Mouse (Mus musculus) forebrain, embryonic 15.5 days (tissue): ENCODE measurements around the gene Gja3. TPM values are rescaled to one million over a fixed set of nuclear protein-coding genes. Genes with fewer than 3 reads are reported as not detected.
"Not testable (repeated sequence)": the region's sequence is repeated elsewhere in the genome, so short reads cannot be mapped to it uniquely, and the experiment has no call there.

Experiments
- ATAC-seq: fragments of 200-750 bp; cut with Nextera tagmentation; replicated peaks from 2 replicates; pipeline ENCODE4 v1.8.0; 2017; ENCODE audit warnings: mild to moderate bottlenecking, moderate TSS enrichment, moderate library complexity
- H3K27ac ChIP-seq: fragments of 300-500 bp; sonication (generic); replicated peaks from 2 replicates; pipeline ENCODE4 v1.5.1; 2015; ENCODE audit warnings: mild to moderate bottlenecking, inconsistent platforms
- H3K27me3 ChIP-seq: fragments of 300-500 bp; sonication (generic); 2 replicates; pipeline ENCODE4 v1.6.1; 2015; ENCODE audit warnings: inconsistent platforms
- H3K36me3 ChIP-seq: fragments of 300-500 bp; sonication (generic); 2 replicates; pipeline ENCODE4 v1.6.1; 2015; ENCODE audit warnings: mild to moderate bottlenecking, inconsistent platforms
- H3K4me1 ChIP-seq: fragments of 300-500 bp; sonication (generic); 2 replicates; pipeline ENCODE4 v1.6.1; 2015; ENCODE audit warnings: inconsistent platforms
- H3K4me2 ChIP-seq: fragments of 300-500 bp; sonication (generic); replicated peaks from 2 replicates; pipeline ENCODE4 v1.6.1; 2015; ENCODE audit warnings: mild to moderate bottlenecking, inconsistent platforms
- H3K4me3 ChIP-seq: fragments of 300-500 bp; sonication (generic); 2 replicates; pipeline ENCODE4 v1.5.1; 2015; ENCODE audit warnings: mild to moderate bottlenecking, inconsistent platforms
- H3K9ac ChIP-seq: fragments of 300-500 bp; sonication (generic); replicated peaks from 2 replicates; pipeline ENCODE4 v1.6.1; 2015; ENCODE audit warnings: mild to moderate bottlenecking, inconsistent platforms
- H3K9me3 ChIP-seq: fragments of 300-500 bp; sonication (generic); 2 replicates; pipeline ENCODE4 v1.6.1; 2016; ENCODE audit warnings: inconsistent platforms
- WGBS: fragments of 180-500 bp; shearing (Covaris S2); methylation state at CpG from one replicate; pipeline ENCODE4 v1.1.7; 2015; ENCODE audit warnings: mixed read lengths; 5-methylcytosine and 5-hydroxymethylcytosine counted together
- polyA plus RNA-seq: library from polyadenylated mRNA; unstranded; fragments of >200 nt; fragmentation: Nextera tagmentation; extraction: Ambion mirVana; gene quantifications from 2 replicates; pipeline ENCODE4 v1.2.1, GENCODE M21; 2015

The Gja3 gene
- polyA plus RNA-seq, 1 experiment from 2014 or later: 0.08 TPM

- 67% methylated on average over 11 of the region's 11 CpGs for WGBS
- H3K27me3 ChIP-seq: no peaks in the 10 kb centered on the region
- H3K9me3 ChIP-seq: no peaks in the 10 kb centered on the region
- H3K27ac ChIP-seq: no peak overlapping the region
- no peaks in the 10 kb centered on the region for H3K4me1 ChIP-seq
- no peak for ATAC-seq
- H3K36me3 ChIP-seq: no peaks in the 10 kb centered on the region
- no peak overlapping the region for H3K9ac ChIP-seq
- no peak overlapping the region for H3K4me2 ChIP-seq
- H3K4me3 ChIP-seq: no peak overlapping the region
Measured at GRCm38 (mm10) chr14:57084180-57084668, 26.3 kb upstream of the Gja3 start.

- H3K9ac ChIP-seq: no peak overlapping the region
- H3K4me3 ChIP-seq: no peak overlapping the region
- H3K27ac ChIP-seq: no peak overlapping the region
- 97% methylated on average over 1 of the region's 1 CpGs for WGBS
- no peaks in the 10 kb centered on the region for H3K4me1 ChIP-seq
- H3K36me3 ChIP-seq: no peaks in the 10 kb centered on the region
- H3K4me2 ChIP-seq: no peak overlapping the region
- no peaks in the 10 kb centered on the region for H3K9me3 ChIP-seq
- no peak for ATAC-seq
- H3K27me3 ChIP-seq: no peaks in the 10 kb centered on the region
Measured at GRCm38 (mm10) chr14:57082863-57083262, 25.0 kb upstream of the Gja3 start.

GRCm38 (mm10) chr14:57075537-57075936 lies 17.6 kb upstream of the Gja3 start:
- ATAC-seq: no peak
- H3K4me3 ChIP-seq: no peak overlapping the region
- 84% methylated on average over 6 of the region's 6 CpGs for WGBS

GRCm38 (mm10) chr14:57069906-57070305 lies 12.0 kb upstream of the Gja3 start:
- H3K9me3 ChIP-seq, H3K27ac ChIP-seq, H3K4me2 ChIP-seq, H3K9ac ChIP-seq, H3K4me1 ChIP-seq, H3K4me3 ChIP-seq, ATAC-seq, H3K27me3 ChIP-seq, H3K36me3 ChIP-seq: not testable (repeated sequence)
- WGBS: 1% methylated on average over 2 of the region's 2 CpGs

More at GRCm38 (mm10) chr14:57075537-57075936, 17.6 kb upstream of the Gja3 start:
- no peak overlapping the region for H3K27ac ChIP-seq
- no peaks in the 10 kb centered on the region for H3K36me3 ChIP-seq
- H3K9me3 ChIP-seq: no peaks in the 10 kb centered on the region
- H3K4me2 ChIP-seq: no peak overlapping the region
- H3K27me3 ChIP-seq: no peaks in the 10 kb centered on the region
- no peak overlapping the region for H3K9ac ChIP-seq
- no peaks in the 10 kb centered on the region for H3K4me1 ChIP-seq

GRCm38 (mm10) chr14:57066053-57066452 lies 8.2 kb upstream of the Gja3 start:
- Histone ChIP-seq H3K4me2 (no peak overlapping the region), H3K27me3 (no peaks in the 10 kb centered on the region), H3K27ac (no peak overlapping the region), H3K4me3 (no peak overlapping the region), H3K4me1 (no peaks in the 10 kb centered on the region), H3K9me3 (no peaks in the 10 kb centered on the region), H3K9ac (no peak overlapping the region), H3K36me3 (no peaks in the 10 kb centered on the region)
- no peak for ATAC-seq

GRCm38 (mm10) chr14:57060052-57060451 lies 2.2 kb upstream of the Gja3 start:
- not testable (repeated sequence) for H3K27ac ChIP-seq, ATAC-seq, H3K9ac ChIP-seq, H3K4me2 ChIP-seq, H3K36me3 ChIP-seq, H3K4me3 ChIP-seq, H3K9me3 ChIP-seq
- WGBS: 0% methylated on average over 1 of the region's 1 CpGs
- Histone ChIP-seq H3K27me3 (peaks cover 37% of the 10 kb centered on the region), H3K4me1 (peaks cover 13% of the 10 kb centered on the region)

GRCm38 (mm10) chr14:57057204-57057562 lies 717 bp downstream of the Gja3 start:
- Histone ChIP-seq H3K27me3 (peaks cover 41% of the 10 kb centered on the region), H3K4me2 (peak overlapping the region; percentile 92), H3K4me3 (peak overlapping the region; percentile 49), H3K27ac (no peak overlapping the region), H3K9ac (peak overlapping the region; percentile 33; the same call in 1 of the 2 replicates), H3K36me3 (no peaks in the 10 kb centered on the region), H3K4me1 (peaks cover 13% of the 10 kb centered on the region), H3K9me3 (no peaks in the 10 kb centered on the region)
- ATAC-seq: peak; percentile 27; the same call in 1 of the 2 replicates
- WGBS: 3% methylated on average over 19 of the region's 19 CpGs

- Histone ChIP-seq H3K27me3 (peaks cover 22% of the 10 kb centered on the region), H3K4me1 (peaks cover 7% of the 10 kb centered on the region), H3K27ac (no peak overlapping the region), H3K9me3 (no peaks in the 10 kb centered on the region), H3K9ac (no peak overlapping the region), H3K4me3 (no peak overlapping the region), H3K4me2 (no peak overlapping the region), H3K36me3 (no peaks in the 10 kb centered on the region)
- ATAC-seq: no peak
- 70% methylated on average over 6 of the region's 6 CpGs for WGBS
Measured at GRCm38 (mm10) chr14:57052713-57053112, 5.2 kb downstream of the Gja3 start.

- H3K4me3 ChIP-seq: no peak overlapping the region
- no peak overlapping the region for H3K4me2 ChIP-seq
- 92% methylated on average over 6 of the region's 6 CpGs for WGBS
- H3K36me3 ChIP-seq: no peaks in the 10 kb centered on the region
- no peaks in the 10 kb centered on the region for H3K4me1 ChIP-seq
- no peak for ATAC-seq
- H3K27ac ChIP-seq: no peak overlapping the region
- H3K9me3 ChIP-seq: no peaks in the 10 kb centered on the region
- H3K27me3 ChIP-seq: no peaks in the 10 kb centered on the region
- no peak overlapping the region for H3K9ac ChIP-seq
Measured at GRCm38 (mm10) chr14:57043863-57044262, 14.0 kb downstream of the Gja3 start.

- 71% methylated on average over 1 of the region's 1 CpGs for WGBS
- no peak for ATAC-seq
- Histone ChIP-seq H3K9ac (no peak overlapping the region), H3K9me3 (no peaks in the 10 kb centered on the region), H3K4me1 (no peaks in the 10 kb centered on the region), H3K4me2 (no peak overlapping the region), H3K36me3 (no peaks in the 10 kb centered on the region), H3K27me3 (no peaks in the 10 kb centered on the region), H3K27ac (no peak overlapping the region), H3K4me3 (no peak overlapping the region)
Measured at GRCm38 (mm10) chr14:57041439-57041838, 16.5 kb downstream of the Gja3 start.

GRCm38 (mm10) chr14:57034926-57035498 lies 22.9 kb downstream of the Gja3 start:
- Histone ChIP-seq H3K4me3 (no peak overlapping the region), H3K27me3 (no peaks in the 10 kb centered on the region), H3K4me1 (no peaks in the 10 kb centered on the region), H3K27ac (no peak overlapping the region), H3K9me3 (no peaks in the 10 kb centered on the region), H3K9ac (no peak overlapping the region), H3K36me3 (no peaks in the 10 kb centered on the region), H3K4me2 (no peak overlapping the region)
- no peak for ATAC-seq
- WGBS: 82% methylated on average over 6 of the region's 6 CpGs

- H3K27me3 ChIP-seq: no peaks in the 10 kb centered on the region
- H3K4me2 ChIP-seq: no peak overlapping the region
- H3K4me1 ChIP-seq: no peaks in the 10 kb centered on the region
- H3K36me3 ChIP-seq: no peaks in the 10 kb centered on the region
- H3K9me3 ChIP-seq: no peaks in the 10 kb centered on the region
- no peak overlapping the region for H3K9ac ChIP-seq
- H3K4me3 ChIP-seq: no peak overlapping the region
- 82% methylated on average over 9 of the region's 9 CpGs for WGBS
- no peak overlapping the region for H3K27ac ChIP-seq
- no peak for ATAC-seq
Measured at GRCm38 (mm10) chr14:57034135-57034534, 23.8 kb downstream of the Gja3 start.

- Histone ChIP-seq H3K9me3 (no peaks in the 10 kb centered on the region), H3K36me3 (no peaks in the 10 kb centered on the region), H3K27me3 (no peaks in the 10 kb centered on the region), H3K9ac (no peak overlapping the region), H3K4me2 (no peak overlapping the region), H3K4me3 (no peak overlapping the region), H3K27ac (no peak overlapping the region), H3K4me1 (no peaks in the 10 kb centered on the region)
- 78% methylated on average over 3 of the region's 3 CpGs for WGBS
- ATAC-seq: no peak
Measured at GRCm38 (mm10) chr14:57032850-57033249, 25.1 kb downstream of the Gja3 start.
